7 mouse cellular contexts compared by ENCODE assay signal in genomic region chr1:132212218-132212617, GRCm38 (mm10). TPM values are rescaled to one million over a fixed set of nuclear protein-coding genes. Genes with fewer than 3 reads are reported as not detected.
A peak's percentile ranks its signal among the peaks of the same experiment; 100 is the strongest.
DNase-seq lines count a peak whose midpoint lies in the region; ATAC-seq and TF ChIP-seq lines count a peak whose summit lies in the region.

No protein-coding gene starts in this region.

- ATAC-seq in hindbrain, postnatal 0 days: peak; percentile 63; the same call in 1 of the 2 replicates

- peaks cover 19% of the 10 kb centered on the region for H3K4me1 ChIP-seq in hindbrain, postnatal 0 days (ENCODE audit: insufficient read depth, low read length)

- no peaks in the 10 kb centered on the region for H3K27me3 ChIP-seq in hindbrain, postnatal 0 days (ENCODE audit: insufficient read depth, low read length)

- peak overlapping the region; percentile 21; the same call in 1 of the 2 replicates for H3K9ac ChIP-seq in hindbrain, postnatal 0 days (replicated peaks; ENCODE audit: low read length)

- 4% methylated on average over 20 of the region's 20 CpGs for WGBS in hindbrain, postnatal 0 days

- H3K9me3 ChIP-seq in hindbrain, postnatal 0 days (ENCODE audit: low read length): no peaks in the 10 kb centered on the region

- peak overlapping the region; percentile 41; the same call in 1 of the 2 replicates for H3K27ac ChIP-seq in hindbrain, postnatal 0 days

- TF ChIP-seq CTCF in hindbrain, postnatal 0 days (IDR thresholded peaks at IDR 0.05; ENCODE audit: low read depth): peak; percentile 85

- DNase-seq in adrenal gland, adult 18-20 months (ENCODE audit: low spot score in 2 of 2): peak; percentile 56 to 60
- DNase-seq in cerebellum, postnatal 14 days: peak; percentile 70 to 85
- DNase-seq in frontal cortex, postnatal 25 days (ENCODE audit: low spot score in 2 of 2): peak; percentile 79 to 80
- peak; percentile 68 for DNase-seq in hindbrain, postnatal 0 days (ENCODE audit: low spot score)
- DNase-seq in left cerebral cortex, adult 18-20 months (ENCODE audit: low spot score in 2 of 2): peak; percentile 84 to 91
- DNase-seq in lung, postnatal 14 days: peak; percentile 72
- peak; percentile 85 for DNase-seq in right cerebral cortex, postnatal 25 days

- peak overlapping the region; percentile 21 for H3K4me2 ChIP-seq in hindbrain, postnatal 0 days (ENCODE audit: low read depth, low read length)

- H3K4me3 ChIP-seq in hindbrain, postnatal 0 days (ENCODE audit: low read length): no peak overlapping the region

- no peaks in the 10 kb centered on the region for H3K36me3 ChIP-seq in hindbrain, postnatal 0 days (ENCODE audit: insufficient read depth, low read length)

RNA-seq across cellular contexts. Expression of gene Gm10188, which starts 17.3 kb away (rescaled TPM):
- not detected for total RNA-seq in adrenal gland, adult 18-20 months (2021)
- total RNA-seq in hindbrain, postnatal 0 days (2014; rRNA removed): not detected in 2 replicates
- 0.28 TPM in 1 of 2 replicates, not detected in the other for polyA plus RNA-seq in hindbrain, postnatal 0 days (2015; fragmentation: Nextera tagmentation; extraction: Ambion mirVana)
- total RNA-seq in left cerebral cortex, adult 18-20 months (2021): not detected

RNA-seq across cellular contexts. Expression of gene AC124108.1, which starts 21.0 kb away (rescaled TPM):
- not detected for total RNA-seq in adrenal gland, adult 18-20 months (2021)
- total RNA-seq in hindbrain, postnatal 0 days (2014; rRNA removed): 2.0 and 4.8 TPM in 2 replicates
- polyA plus RNA-seq in hindbrain, postnatal 0 days (2015; fragmentation: Nextera tagmentation; extraction: Ambion mirVana): 0.50 and 0.70 TPM in 2 replicates
- 1 to 10 TPM; 3.4 to 5.2 TPM for total RNA-seq in left cerebral cortex, adult 18-20 months (2021)

RNA-seq across cellular contexts. Expression of gene Lemd1, which starts 21.0 kb away (rescaled TPM):
- under 1 TPM in 1 of 2 experiments, not detected in 1; 0.43 TPM for total RNA-seq in adrenal gland, adult 18-20 months (2021)
- 10.9 and 16.6 TPM in 2 replicates for total RNA-seq in hindbrain, postnatal 0 days (2014; rRNA removed)
- polyA plus RNA-seq in hindbrain, postnatal 0 days (2015; fragmentation: Nextera tagmentation; extraction: Ambion mirVana): 7.9 and 9.0 TPM in 2 replicates
- total RNA-seq in left cerebral cortex, adult 18-20 months (2021): 1 to 10 TPM; 4.8 to 7.6 TPM
